ENCODE assay signal across 7 mouse cellular contexts in the genomic region with DNA sequence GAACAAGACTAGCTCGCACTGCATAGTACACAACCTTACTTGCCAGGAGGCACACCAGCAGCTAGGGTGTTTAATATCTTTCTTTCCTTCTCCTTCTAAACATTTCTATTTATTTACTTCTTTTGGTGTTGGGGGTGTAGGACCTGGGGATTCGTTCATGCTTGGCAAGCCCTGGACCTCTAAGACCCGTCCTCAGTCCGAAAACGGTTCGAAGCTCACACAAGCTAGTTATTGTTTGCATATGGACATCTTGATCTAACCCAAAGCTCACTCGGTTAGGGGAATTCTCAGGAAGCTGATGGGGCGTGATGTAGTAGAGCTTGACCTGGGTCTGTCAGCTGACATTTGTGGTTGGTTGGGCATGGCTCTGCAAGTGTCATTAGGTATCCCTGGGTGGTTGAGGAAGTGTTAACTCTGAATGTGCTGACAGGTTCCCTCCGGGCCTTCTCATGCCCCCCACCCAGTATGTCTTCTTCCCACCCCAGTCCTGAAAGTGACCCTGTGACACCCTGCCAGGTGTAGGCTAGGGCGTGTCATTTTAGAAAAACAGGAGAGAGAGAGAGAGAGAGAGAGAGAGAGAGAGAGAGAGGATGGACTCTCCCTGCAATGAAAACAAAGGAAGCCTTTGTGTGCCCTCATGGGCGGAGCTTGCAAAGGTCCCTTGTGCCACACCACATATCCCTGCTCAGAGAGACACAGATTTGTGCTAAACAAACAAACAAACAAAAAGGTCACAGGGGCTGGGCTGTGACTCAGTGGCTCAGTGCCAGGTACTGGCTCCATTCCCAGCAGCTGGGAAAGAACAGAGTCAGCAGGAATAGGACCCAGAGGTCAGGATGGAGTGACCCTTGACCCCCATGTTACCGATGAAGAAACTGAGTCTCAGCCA. TPM values are rescaled to one million over a fixed set of nuclear protein-coding genes. Genes with fewer than 3 reads are reported as not detected.
A peak's percentile ranks its signal among the peaks of the same experiment; 100 is the strongest.
DNase-seq lines count a peak whose midpoint lies in the region; ATAC-seq lines count a peak whose summit lies in the region.

No protein-coding gene starts in this region.

- H3K4me1 ChIP-seq in liver, embryonic 15.5 days (replicated peaks): peaks cover 50% of the 10 kb centered on the region
- no peaks in the 10 kb centered on the region for H3K4me1 ChIP-seq in hindbrain, embryonic 11.5 days (replicated peaks; ENCODE audit: control insufficient read depth, insufficient read depth, low read length)

- no peak overlapping the region; the same call in 1 of the 2 replicates for H3K4me2 ChIP-seq in liver, embryonic 15.5 days
- no peak overlapping the region for H3K4me2 ChIP-seq in hindbrain, embryonic 11.5 days (replicated peaks; ENCODE audit: low read depth, low read length)

- no peaks in the 10 kb centered on the region for H3K27me3 ChIP-seq in liver, embryonic 15.5 days
- H3K27me3 ChIP-seq in hindbrain, embryonic 11.5 days (ENCODE audit: control insufficient read depth, insufficient read depth, low read length): no peaks in the 10 kb centered on the region

- H3K4me3 ChIP-seq in liver, embryonic 15.5 days (replicated peaks): no peak overlapping the region
- H3K4me3 ChIP-seq in hindbrain, embryonic 11.5 days (ENCODE audit: low read depth, low read length): no peak overlapping the region

- DNase-seq in right cerebral cortex, postnatal 10 days (ENCODE audit: low spot score in 2 of 2): peak; percentile 51 to 53
- DNase-seq in right cerebral cortex, postnatal 25 days: no peak
- peak; percentile 81 for DNase-seq in adrenal gland, postnatal 10 days
- DNase-seq in heart, postnatal 14 days: peak; percentile 48 to 54
- peak; percentile 91 to 92 for DNase-seq in spleen, postnatal 36 days (ENCODE audit: low spot score in 2 of 2)
- no peak for DNase-seq in hindbrain, embryonic 11.5 days (ENCODE audit: low spot score)

- 0 out of 2 replicates have a peak, but pooled peaks cover 5% of the 10 kb centered on the region for H3K36me3 ChIP-seq in liver, embryonic 15.5 days (replicated peaks)
- H3K36me3 ChIP-seq in hindbrain, embryonic 11.5 days (ENCODE audit: control insufficient read depth, insufficient read depth, low read length): no peaks in the 10 kb centered on the region

- H3K9ac ChIP-seq in liver, embryonic 15.5 days: no peak overlapping the region
- H3K9ac ChIP-seq in hindbrain, embryonic 11.5 days (ENCODE audit: low read depth, low read length): no peak overlapping the region

- peak; percentile 25; the same call in 1 of the 2 replicates for ATAC-seq in liver, embryonic 15.5 days (ENCODE audit: insufficient read depth)
- no peak for ATAC-seq in hindbrain, embryonic 11.5 days (ENCODE audit: low FRiP score)

- 49% methylated on average over 12 of the region's 12 CpGs for WGBS in liver, embryonic 15.5 days (ENCODE audit: insufficient replicate concordance)
- 62% methylated on average over 12 of the region's 12 CpGs for WGBS in hindbrain, embryonic 11.5 days

- H3K9me3 ChIP-seq in liver, embryonic 15.5 days (replicated peaks): no peaks in the 10 kb centered on the region
- H3K9me3 ChIP-seq in hindbrain, embryonic 11.5 days (ENCODE audit: control insufficient read depth, low read length): no peaks in the 10 kb centered on the region

- intact Hi-C loops in heart, postnatal 14 days (cut with DNase I): no loop called here

- peak overlapping the region; percentile 45; the same call in 1 of the 2 replicates for H3K27ac ChIP-seq in liver, embryonic 15.5 days (replicated peaks)
- H3K27ac ChIP-seq in hindbrain, embryonic 11.5 days (ENCODE audit: low read depth, low read length): no peak overlapping the region

RNA-seq across cellular contexts. Expression of a gene that starts 23.3 kb away (rescaled TPM):
- total RNA-seq in adrenal gland, postnatal 10 days (2021): 10 to 100 TPM; 15.8 to 23.3 TPM
- total RNA-seq in heart, postnatal 14 days (2021): 10 to 100 TPM; 12.3 to 14.1 TPM
- polyA plus RNA-seq in liver, embryonic 15.5 days (2015; fragmentation: Nextera tagmentation; extraction: Ambion mirVana): 11.9 and 13.5 TPM in 2 replicates
- polyA plus RNA-seq in hindbrain, embryonic 11.5 days (2014; fragmentation: Nextera tagmentation; extraction: Ambion mirVana): 1.6 and 1.9 TPM in 2 replicates

RNA-seq across cellular contexts. Expression of a gene that starts 35.3 kb away (rescaled TPM):
- 10 to 100 TPM; 53.5 to 58.7 TPM for total RNA-seq in adrenal gland, postnatal 10 days (2021)
- 10 to 100 TPM; 60.0 to 63.2 TPM for total RNA-seq in heart, postnatal 14 days (2021)
- polyA plus RNA-seq in liver, embryonic 15.5 days (2015; fragmentation: Nextera tagmentation; extraction: Ambion mirVana): 0.77 and 0.83 TPM in 2 replicates
- 1.1 and 1.2 TPM in 2 replicates for polyA plus RNA-seq in hindbrain, embryonic 11.5 days (2014; fragmentation: Nextera tagmentation; extraction: Ambion mirVana)

RNA-seq across cellular contexts. Expression of a gene that starts 37.8 kb away (rescaled TPM):
- 10 to 100 TPM; 24.7 to 26.3 TPM for total RNA-seq in adrenal gland, postnatal 10 days (2021)
- total RNA-seq in heart, postnatal 14 days (2021): 10 to 100 TPM; 10.0 to 12.0 TPM
- 8.7 and 10.8 TPM in 2 replicates for polyA plus RNA-seq in liver, embryonic 15.5 days (2015; fragmentation: Nextera tagmentation; extraction: Ambion mirVana)
- 63.0 and 64.4 TPM in 2 replicates for polyA plus RNA-seq in hindbrain, embryonic 11.5 days (2014; fragmentation: Nextera tagmentation; extraction: Ambion mirVana)

RNA-seq across cellular contexts. Expression of a gene that starts 57.0 kb away (rescaled TPM):
- total RNA-seq in adrenal gland, postnatal 10 days (2021): 100 to 1,000 TPM; 139 to 159 TPM
- total RNA-seq in heart, postnatal 14 days (2021): 10 to 100 TPM; 76.1 to 80.0 TPM
- polyA plus RNA-seq in liver, embryonic 15.5 days (2015; fragmentation: Nextera tagmentation; extraction: Ambion mirVana): 79.4 and 80.7 TPM in 2 replicates
- polyA plus RNA-seq in hindbrain, embryonic 11.5 days (2014; fragmentation: Nextera tagmentation; extraction: Ambion mirVana): 221 and 224 TPM in 2 replicates

RNA-seq across cellular contexts. Expression of a gene that starts 58.1 kb away (rescaled TPM):
- not detected for total RNA-seq in adrenal gland, postnatal 10 days (2021)
- under 1 TPM in 1 of 2 experiments, not detected in 1; 0.53 TPM for total RNA-seq in heart, postnatal 14 days (2021)
- polyA plus RNA-seq in liver, embryonic 15.5 days (2015; fragmentation: Nextera tagmentation; extraction: Ambion mirVana): 0.17 TPM in 1 of 2 replicates, not detected in the other
- polyA plus RNA-seq in hindbrain, embryonic 11.5 days (2014; fragmentation: Nextera tagmentation; extraction: Ambion mirVana): 0.46 and 0.51 TPM in 2 replicates

Comparison
In these comparisons a context has a peak if more than half of its experiments do, and no peak if none do; other contexts are left out.
1. DNase-seq: peak in right cerebral cortex, postnatal 10 days (2 of 2), adrenal gland, postnatal 10 days (single experiment), heart, postnatal 14 days (2 of 2) and spleen, postnatal 36 days (2 of 2); none in right cerebral cortex, postnatal 25 days (single experiment) and hindbrain, embryonic 11.5 days (single experiment).